Mouse (Mus musculus): ENCODE measurements around the gene Jmjd1c. TPM values are rescaled to one million over a fixed set of nuclear protein-coding genes. Genes with fewer than 3 reads are reported as not detected.

The Jmjd1c gene
- polyA plus RNA-seq, 1 experiment from 2014 or later, result 40.8 TPM

GRCm38 (mm10) chr10:67253115-67253514 lies 157.2 kb downstream of the Jmjd1c start:
- no peaks in the 10 kb centered on the region for H3K9me3 ChIP-seq (replicated peaks; ENCODE audit: low read length)
- no peak for TF ChIP-seq CTCF (IDR thresholded peaks at IDR 0.05; ENCODE audit: low read depth)
- DNase-seq (ENCODE audit: low spot score) (no peak), ATAC-seq (replicated peaks; ENCODE audit: low FRiP score, low read depth) (no peak)
- no peak overlapping the region for H3K9ac ChIP-seq (ENCODE audit: low read depth, low read length)
- H3K36me3 ChIP-seq (ENCODE audit: insufficient read depth, low read length), result peaks cover 36% of the 10 kb centered on the region
- peaks cover 6% of the 10 kb centered on the region; the same call in 1 of the 2 replicates for H3K4me1 ChIP-seq (replicated peaks; ENCODE audit: insufficient read depth, low read length)
- no peak overlapping the region for H3K4me2 ChIP-seq (ENCODE audit: low read length)
- H3K4me3 ChIP-seq (replicated peaks; ENCODE audit: low read depth, low read length), result no peak overlapping the region
- WGBS, result 88% methylated on average over 1 of the region's 1 CpGs
- H3K27ac ChIP-seq, result no peak overlapping the region
- no peaks in the 10 kb centered on the region for H3K27me3 ChIP-seq (ENCODE audit: insufficient read depth, low read length)

DNA sequence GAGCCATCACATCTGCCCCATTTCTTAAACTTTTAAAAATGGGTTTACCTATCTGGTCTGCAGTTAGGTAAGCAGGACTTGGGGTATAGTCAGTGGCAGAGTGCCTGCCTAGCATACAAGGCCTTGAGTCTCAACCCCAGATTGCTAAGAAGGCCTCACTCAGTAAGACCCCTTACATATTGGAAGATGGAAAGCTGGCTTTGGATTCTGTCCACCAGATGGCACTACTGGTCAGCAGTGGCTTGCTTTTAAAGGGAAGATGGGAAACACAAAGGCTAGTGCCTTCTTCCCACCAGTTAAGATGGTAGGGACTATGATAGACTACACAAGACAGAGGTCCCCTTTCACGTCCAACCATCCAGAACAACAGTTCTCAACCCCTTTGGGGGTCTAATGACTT lies 168.9 kb downstream of the Jmjd1c start:
- ATAC-seq (replicated peaks; ENCODE audit: low FRiP score, low read depth) (no peak), DNase-seq (ENCODE audit: low spot score) (peak; percentile 72)
- no peak overlapping the region for H3K9ac ChIP-seq (ENCODE audit: low read depth, low read length)
- WGBS, result 58% methylated on average over 1 of the region's 1 CpGs
- TF ChIP-seq CTCF (IDR thresholded peaks at IDR 0.05; ENCODE audit: low read depth), result peak; percentile 86
- no peaks in the 10 kb centered on the region for H3K9me3 ChIP-seq (replicated peaks; ENCODE audit: low read length)
- H3K4me3 ChIP-seq (replicated peaks; ENCODE audit: low read depth, low read length), result no peak overlapping the region
- H3K27ac ChIP-seq, result no peak overlapping the region
- H3K4me2 ChIP-seq (ENCODE audit: low read length), result no peak overlapping the region
- H3K27me3 ChIP-seq (ENCODE audit: insufficient read depth, low read length), result no peaks in the 10 kb centered on the region
- H3K4me1 ChIP-seq (replicated peaks; ENCODE audit: insufficient read depth, low read length), result no peaks in the 10 kb centered on the region
- peaks cover 14% of the 10 kb centered on the region; the same call in 1 of the 2 replicates for H3K36me3 ChIP-seq (ENCODE audit: insufficient read depth, low read length)

DNA sequence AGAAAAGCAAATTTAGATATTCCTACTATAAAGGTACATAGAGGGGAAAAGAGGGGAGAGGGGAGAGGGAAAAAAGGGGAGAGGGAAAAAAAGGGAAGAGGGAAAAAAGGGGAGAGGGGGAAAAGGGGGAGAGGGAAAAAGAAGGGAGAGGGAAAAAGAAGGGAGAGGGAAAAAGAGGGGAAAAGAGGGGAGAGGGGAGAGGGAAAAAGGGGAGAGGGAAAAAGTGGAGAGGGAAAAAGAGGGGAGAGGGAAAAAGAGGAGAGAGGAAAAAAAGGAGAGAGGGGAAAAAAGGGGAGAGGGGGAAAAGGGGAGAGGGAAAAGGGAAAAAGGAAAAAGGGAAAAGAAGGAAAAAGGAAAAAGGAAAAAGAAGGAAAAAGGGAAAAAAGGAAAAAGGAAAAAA lies 180.0 kb downstream of the Jmjd1c start:
- DNase-seq (ENCODE audit: low spot score), result no peak

GRCm38 (mm10) chr10:67281852-67282251 lies 185.9 kb downstream of the Jmjd1c start:
- Histone ChIP-seq H3K4me3 (replicated peaks; ENCODE audit: low read depth, low read length) (no peak overlapping the region), H3K4me1 (replicated peaks; ENCODE audit: insufficient read depth, low read length) (peaks cover 20% of the 10 kb centered on the region), H3K9ac (ENCODE audit: low read depth, low read length) (no peak overlapping the region), H3K27ac (no peak overlapping the region; the same call in 1 of the 2 replicates), H3K36me3 (ENCODE audit: insufficient read depth, low read length) (no peaks in the 10 kb centered on the region), H3K4me2 (ENCODE audit: low read length) (peak overlapping the region; percentile 15; the same call in 1 of the 2 replicates), H3K27me3 (ENCODE audit: insufficient read depth, low read length) (no peaks in the 10 kb centered on the region), H3K9me3 (replicated peaks; ENCODE audit: low read length) (no peaks in the 10 kb centered on the region)
- ATAC-seq (replicated peaks; ENCODE audit: low FRiP score, low read depth) (no peak), DNase-seq (ENCODE audit: low spot score) (no peak)
- WGBS, result 37% methylated on average over 8 of the region's 8 CpGs
- TF ChIP-seq CTCF (IDR thresholded peaks at IDR 0.05; ENCODE audit: low read depth), result no peak

More for the DNA sequence above, 180.0 kb downstream of the Jmjd1c start:
- TF ChIP-seq CTCF (IDR thresholded peaks at IDR 0.05; ENCODE audit: low read depth), result no peak
- Histone ChIP-seq H3K9ac (ENCODE audit: low read depth, low read length) (no peak overlapping the region), H3K9me3 (replicated peaks; ENCODE audit: low read length) (no peaks in the 10 kb centered on the region), H3K4me1 (replicated peaks; ENCODE audit: insufficient read depth, low read length) (0 out of 2 replicates have a peak, but pooled peaks cover 2% of the 10 kb centered on the region), H3K4me3 (replicated peaks; ENCODE audit: low read depth, low read length) (no peak overlapping the region), H3K4me2 (ENCODE audit: low read length) (no peak overlapping the region), H3K36me3 (ENCODE audit: insufficient read depth, low read length) (peaks cover 22% of the 10 kb centered on the region; the same call in 1 of the 2 replicates), H3K27me3 (ENCODE audit: insufficient read depth, low read length) (no peaks in the 10 kb centered on the region), H3K27ac (no peak overlapping the region)
- no peak for ATAC-seq (replicated peaks; ENCODE audit: low FRiP score, low read depth)

DNA sequence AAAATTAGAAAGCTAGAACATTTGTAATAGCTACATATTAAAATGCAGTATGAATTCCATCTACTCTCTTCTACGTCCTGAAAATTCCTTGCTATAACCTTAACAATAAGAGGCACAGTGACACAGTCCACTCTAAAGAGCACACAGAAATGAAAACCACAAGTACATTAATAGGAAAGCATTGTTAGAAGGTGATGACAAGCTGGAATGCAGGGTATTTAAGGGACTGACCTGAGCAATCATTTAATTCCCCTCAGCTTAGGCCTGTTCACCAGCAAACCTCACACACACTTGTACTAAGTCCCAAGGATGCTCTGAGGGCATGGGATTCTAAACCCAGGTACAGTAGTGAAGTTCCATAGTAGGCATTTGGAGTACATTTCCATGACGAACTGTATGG lies 186.6 kb downstream of the Jmjd1c start:
- H3K9me3 ChIP-seq (replicated peaks; ENCODE audit: low read length), result no peaks in the 10 kb centered on the region
- peaks cover 20% of the 10 kb centered on the region for H3K4me1 ChIP-seq (replicated peaks; ENCODE audit: insufficient read depth, low read length)
- no peak overlapping the region for H3K4me3 ChIP-seq (replicated peaks; ENCODE audit: low read depth, low read length)
- no peaks in the 10 kb centered on the region for H3K36me3 ChIP-seq (ENCODE audit: insufficient read depth, low read length)
- H3K27ac ChIP-seq, result no peak overlapping the region
- no peak for TF ChIP-seq CTCF (IDR thresholded peaks at IDR 0.05; ENCODE audit: low read depth)
- WGBS, result 69% methylated on average over 2 of the region's 2 CpGs
- no peak for ATAC-seq (replicated peaks; ENCODE audit: low FRiP score, low read depth)
- no peak for DNase-seq (ENCODE audit: low spot score)
- no peak overlapping the region for H3K4me2 ChIP-seq (ENCODE audit: low read length)
- H3K9ac ChIP-seq (ENCODE audit: low read depth, low read length), result no peak overlapping the region
- no peaks in the 10 kb centered on the region for H3K27me3 ChIP-seq (ENCODE audit: insufficient read depth, low read length)

DNA sequence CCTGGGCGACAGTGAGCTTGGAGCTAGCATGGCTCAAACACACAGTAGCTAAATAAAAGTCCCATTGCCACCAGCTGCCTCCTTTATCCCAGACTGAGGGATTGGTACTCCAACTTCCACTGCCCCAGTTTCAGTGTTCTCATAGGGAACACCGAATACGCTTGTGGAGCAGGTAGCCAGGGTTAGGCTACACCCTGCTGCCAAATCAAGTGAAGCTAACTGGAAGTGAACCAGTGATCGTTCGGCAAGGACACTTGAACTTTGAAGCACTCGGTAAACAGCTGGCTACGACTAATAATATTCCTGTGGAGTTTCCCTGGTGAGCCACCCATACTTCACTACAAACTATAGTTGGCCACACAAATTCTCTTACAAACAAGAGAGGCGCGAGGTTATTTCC lies 187.6 kb downstream of the Jmjd1c start:
- H3K4me3 ChIP-seq (replicated peaks; ENCODE audit: low read depth, low read length), result peak overlapping the region; percentile 98; the same call in 1 of the 2 replicates
- WGBS, result 70% methylated on average over 9 of the region's 9 CpGs
- H3K9me3 ChIP-seq (replicated peaks; ENCODE audit: low read length), result no peaks in the 10 kb centered on the region
- peaks cover 20% of the 10 kb centered on the region for H3K4me1 ChIP-seq (replicated peaks; ENCODE audit: insufficient read depth, low read length)
- H3K4me2 ChIP-seq (ENCODE audit: low read length), result peak overlapping the region; percentile 88
- no peaks in the 10 kb centered on the region for H3K27me3 ChIP-seq (ENCODE audit: insufficient read depth, low read length)
- no peak for TF ChIP-seq CTCF (IDR thresholded peaks at IDR 0.05; ENCODE audit: low read depth)
- peak overlapping the region; percentile 88; the same call in 1 of the 2 replicates for H3K9ac ChIP-seq (ENCODE audit: low read depth, low read length)
- ATAC-seq (replicated peaks; ENCODE audit: low FRiP score, low read depth) (no peak), DNase-seq (ENCODE audit: low spot score) (no peak)
- H3K36me3 ChIP-seq (ENCODE audit: insufficient read depth, low read length), result no peaks in the 10 kb centered on the region
- H3K27ac ChIP-seq, result no peak overlapping the region

DNA sequence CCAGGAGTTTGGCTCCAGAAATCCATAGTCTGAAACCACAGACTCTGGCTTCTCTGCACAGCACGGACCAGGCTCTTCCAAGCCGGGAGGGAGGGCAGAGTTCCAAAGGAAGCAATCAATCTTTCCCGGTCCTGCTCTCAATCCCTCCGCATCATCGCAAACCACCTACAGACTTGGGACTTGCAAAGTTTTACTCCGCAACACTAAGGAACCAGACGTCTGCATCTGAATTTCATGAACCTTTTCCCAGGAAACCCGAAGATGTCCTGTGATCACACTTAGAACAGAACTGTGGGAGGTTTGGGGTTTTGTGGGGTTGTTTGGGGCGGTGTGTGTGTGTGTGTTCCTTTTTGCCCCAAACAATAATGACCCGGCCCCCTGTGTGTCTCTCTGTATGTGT lies 188.4 kb downstream of the Jmjd1c start:
- H3K9me3 ChIP-seq (replicated peaks; ENCODE audit: low read length), result no peaks in the 10 kb centered on the region
- H3K4me1 ChIP-seq (replicated peaks; ENCODE audit: insufficient read depth, low read length), result peaks cover 20% of the 10 kb centered on the region
- peak overlapping the region; percentile 88 for H3K9ac ChIP-seq (ENCODE audit: low read depth, low read length)
- WGBS, result under 1% methylated on average over 10 of the region's 10 CpGs
- no peak for ATAC-seq (replicated peaks; ENCODE audit: low FRiP score, low read depth)
- peak overlapping the region; percentile 89 for H3K27ac ChIP-seq
- no peaks in the 10 kb centered on the region for H3K36me3 ChIP-seq (ENCODE audit: insufficient read depth, low read length)
- H3K27me3 ChIP-seq (ENCODE audit: insufficient read depth, low read length), result no peaks in the 10 kb centered on the region
- TF ChIP-seq CTCF (IDR thresholded peaks at IDR 0.05; ENCODE audit: low read depth), result no peak
- peak overlapping the region; percentile 88 for H3K4me2 ChIP-seq (ENCODE audit: low read length)
- H3K4me3 ChIP-seq (replicated peaks; ENCODE audit: low read depth, low read length), result peak overlapping the region; percentile 98
- peak; percentile 83 for DNase-seq (ENCODE audit: low spot score)
